Mouse (Mus musculus) stomach, embryonic 14.5 days (tissue): ENCODE results near the gene C1ql1. TPM values are rescaled to one million over a fixed set of nuclear protein-coding genes. Genes with fewer than 3 reads are reported as not detected.

Experiments
- ATAC-seq: fragments of 200-750 bp; cut with Nextera tagmentation; 2 replicates; pipeline ENCODE4 v1.8.0; 2017; ENCODE audit warnings: low read depth, moderate TSS enrichment; ENCODE audit not compliant: insufficient number of reproducible peaks, insufficient read depth, low FRiP score
- H3K27ac ChIP-seq: fragments of 300-500 bp; sonication (generic); 2 replicates; pipeline ENCODE4 v1.5.1; 2014; ENCODE audit warnings: mild to moderate bottlenecking, low read length, moderate library complexity, mixed read lengths
- H3K27me3 ChIP-seq: fragments of 300-500 bp; sonication (generic); 2 replicates; pipeline ENCODE4 v1.6.1; 2014; ENCODE audit warnings: low read length, control low read depth, mixed read lengths; ENCODE audit not compliant: control insufficient read depth, insufficient read depth
- H3K36me3 ChIP-seq: fragments of 300-500 bp; sonication (generic); 2 replicates; pipeline ENCODE4 v1.6.1; 2014; ENCODE audit warnings: mild to moderate bottlenecking, control low read depth, low read length, moderate library complexity, mixed read lengths; ENCODE audit not compliant: control insufficient read depth, insufficient read depth
- H3K4me1 ChIP-seq: fragments of 300-500 bp; sonication (generic); 2 replicates; pipeline ENCODE4 v1.6.1; 2014; ENCODE audit warnings: low read length, control low read depth, mixed read lengths; ENCODE audit not compliant: control insufficient read depth, insufficient read depth
- H3K4me2 ChIP-seq: fragments of 300-500 bp; sonication (generic); replicated peaks from 2 replicates; pipeline ENCODE4 v1.6.1; 2014; ENCODE audit warnings: low read depth, low read length, control low read depth
- H3K4me3 ChIP-seq: fragments of 300-500 bp; sonication (generic); 2 replicates; pipeline ENCODE4 v1.5.1; 2014; ENCODE audit warnings: low read depth, low read length, control low read depth
- H3K9ac ChIP-seq: fragments of 300-500 bp; sonication (generic); replicated peaks from 2 replicates; pipeline ENCODE4 v1.6.1; 2014; ENCODE audit warnings: low read depth, mild to moderate bottlenecking, control low read depth, low read length, moderate library complexity, mixed read lengths
- H3K9me3 ChIP-seq: fragments of 300-500 bp; sonication (generic); 2 replicates; pipeline ENCODE4 v1.6.1; 2016; ENCODE audit warnings: low read depth, low read length, control low read depth; ENCODE audit not compliant: control insufficient read depth
- WGBS: fragments of 180-500 bp; shearing (Covaris S2); extraction: QIAGEN DNeasy Blood & Tissue Kit; methylation state at CpG from one replicate; pipeline ENCODE4 v1.1.7; 2014; 5-methylcytosine and 5-hydroxymethylcytosine counted together
- polyA plus RNA-seq: library from polyadenylated mRNA; unstranded; fragments of >200 nt; fragmentation: Nextera tagmentation; extraction: Ambion mirVana; gene quantifications from 2 replicates; pipeline ENCODE4 v1.2.1, GENCODE M21; 2014

The C1ql1 gene
- polyA plus RNA-seq, 1 experiment from 2014 or later, result 9.4 TPM

DNA sequence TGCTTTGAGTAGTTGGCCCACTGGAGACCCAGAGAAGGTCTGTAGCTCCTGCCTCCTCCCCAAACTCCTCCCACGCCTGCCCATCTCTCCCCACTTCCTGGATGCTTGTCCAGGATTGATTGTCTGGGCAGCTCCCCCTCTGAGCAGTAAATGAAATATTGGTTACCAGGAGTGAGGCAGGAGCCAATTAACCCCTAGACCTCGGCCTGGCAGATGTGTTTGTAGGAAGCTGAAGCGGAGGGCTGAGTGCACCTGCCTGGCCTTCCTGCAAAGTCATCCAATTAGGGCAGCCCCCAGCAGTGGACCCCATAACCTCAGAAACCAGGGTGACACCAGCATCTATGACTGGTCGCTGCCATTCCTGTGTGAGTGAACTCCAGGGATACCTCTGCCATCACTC, 10.2 kb downstream of the C1ql1 start:
- Histone ChIP-seq H3K27me3 (no peaks in the 10 kb centered on the region), H3K9me3 (no peaks in the 10 kb centered on the region), H3K4me2 (no peak overlapping the region), H3K9ac (no peak overlapping the region), H3K36me3 (no peaks in the 10 kb centered on the region), H3K4me3 (no peak overlapping the region), H3K4me1 (peaks cover 13% of the 10 kb centered on the region; the same call in 1 of the 2 replicates), H3K27ac (no peak overlapping the region)
- 21% methylated on average over 4 of the region's 4 CpGs for WGBS
- ATAC-seq, result no peak

DNA sequence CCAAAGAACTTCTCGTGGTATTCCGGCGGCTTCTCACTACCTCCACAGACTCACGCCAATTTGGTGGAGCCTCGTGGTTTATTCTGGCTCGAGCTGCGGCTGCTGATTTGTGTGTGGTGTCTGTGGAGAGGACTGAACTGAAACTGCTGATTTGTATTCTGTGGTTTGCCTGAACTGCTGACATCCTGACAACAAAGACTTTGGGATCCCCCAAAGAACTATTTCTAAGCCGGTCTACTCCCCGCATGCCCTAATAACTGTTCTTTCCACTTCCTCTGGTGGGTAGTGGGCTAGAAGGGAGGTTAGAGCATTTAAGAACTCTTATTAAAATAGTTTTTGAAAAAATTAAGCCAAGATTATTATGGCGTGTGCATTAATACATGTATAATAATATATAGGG, 15.8 kb downstream of the C1ql1 start:
- no peak overlapping the region for H3K9ac ChIP-seq
- no peak overlapping the region for H3K27ac ChIP-seq
- no peaks in the 10 kb centered on the region for H3K4me1 ChIP-seq
- H3K27me3 ChIP-seq, result no peaks in the 10 kb centered on the region
- H3K4me3 ChIP-seq, result no peak overlapping the region
- no peak overlapping the region for H3K4me2 ChIP-seq
- ATAC-seq, result no peak
- H3K9me3 ChIP-seq, result no peaks in the 10 kb centered on the region
- 94% methylated on average over 10 of the region's 10 CpGs for WGBS
- H3K36me3 ChIP-seq, result no peaks in the 10 kb centered on the region

DNA sequence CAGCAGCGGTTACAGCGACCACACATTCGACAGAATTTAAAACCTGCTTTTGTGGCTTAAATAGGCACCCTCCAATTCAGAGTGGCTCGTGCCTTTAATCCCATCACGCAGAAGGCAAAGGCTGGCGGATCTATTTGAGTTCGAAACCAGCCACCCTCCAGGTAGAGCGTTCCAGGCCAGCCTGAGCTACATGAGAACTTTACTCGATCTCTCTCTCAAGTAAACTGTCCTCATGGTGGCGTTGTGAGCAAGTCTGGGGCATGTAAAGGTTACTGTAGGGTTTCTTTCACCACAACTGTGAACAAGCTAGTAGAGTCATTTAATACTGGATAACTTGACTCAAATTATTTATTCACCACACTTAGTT, 21.2 kb downstream of the C1ql1 start:
- peak overlapping the region; percentile 49 for H3K9ac ChIP-seq
- ATAC-seq, result peak; percentile 34; the same call in 1 of the 2 replicates
- peak overlapping the region; percentile 72 for H3K4me3 ChIP-seq
- no peaks in the 10 kb centered on the region for H3K36me3 ChIP-seq
- H3K27ac ChIP-seq, result peak overlapping the region; percentile 95
- peak overlapping the region; percentile 50 for H3K4me2 ChIP-seq
- peaks cover 13% of the 10 kb centered on the region; the same call in 1 of the 2 replicates for H3K4me1 ChIP-seq
- H3K27me3 ChIP-seq, result no peaks in the 10 kb centered on the region
- no peaks in the 10 kb centered on the region for H3K9me3 ChIP-seq
- WGBS, result 2% methylated on average over 10 of the region's 10 CpGs

DNA sequence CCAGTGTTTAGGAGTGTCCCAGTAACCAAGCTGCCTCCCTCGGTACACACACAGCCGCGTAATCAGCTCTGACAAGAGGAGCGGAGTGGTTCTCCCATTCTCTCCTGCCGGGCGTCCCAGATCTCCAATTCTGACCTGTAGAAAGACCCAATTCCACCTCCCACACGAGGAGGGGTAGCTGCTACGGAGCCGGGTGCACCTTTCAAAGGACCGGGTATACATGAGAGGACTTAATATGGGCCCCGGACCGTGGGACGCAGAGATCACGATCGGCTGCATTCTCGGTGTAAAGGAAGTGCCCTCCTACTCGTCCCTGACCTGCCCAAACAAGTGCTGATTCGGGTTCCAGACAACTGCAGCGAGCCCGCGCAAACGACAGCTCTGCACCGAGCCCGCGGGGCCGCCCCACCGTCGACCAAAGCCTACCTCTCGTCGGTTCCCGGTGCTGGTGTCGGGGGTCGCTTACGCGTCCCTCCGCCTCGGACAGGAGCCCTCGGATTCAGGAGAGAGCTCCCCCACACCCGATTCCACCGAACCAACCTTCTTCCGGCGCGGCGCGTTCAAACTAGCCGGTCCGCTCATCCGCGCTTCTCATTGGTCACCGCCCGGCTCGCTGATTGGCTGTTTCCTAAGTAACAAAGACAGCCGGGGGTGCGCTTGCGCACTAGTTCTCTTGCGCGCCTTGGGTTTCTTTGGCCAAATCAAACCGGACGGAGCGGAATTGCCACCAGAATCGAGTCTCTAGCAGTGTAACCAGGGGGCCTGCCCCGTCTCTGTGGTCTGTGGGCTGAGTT, 21.7 kb downstream of the C1ql1 start, which contains the start of gene Kif18b:
Gene Kif18b (minus strand): TSS at position 568 of the 794 bp plus-strand sequence.
- H3K4me2 ChIP-seq, result peak within 1 kb of the TSS; percentile 50
- H3K9ac ChIP-seq, result peak within 1 kb of the TSS; percentile 49
- WGBS, result under 1% methylated on average over 62 of the region's 62 CpGs
- H3K4me3 ChIP-seq, result peak within 1 kb of the TSS; percentile 72
- no peaks in the 10 kb centered on the region for H3K27me3 ChIP-seq
- no peaks in the 10 kb centered on the region for H3K9me3 ChIP-seq
- H3K36me3 ChIP-seq, result no peaks in the 10 kb centered on the region
- peak; percentile 94 for ATAC-seq
- H3K27ac ChIP-seq, result peak within 1 kb of the TSS; percentile 95
- H3K4me1 ChIP-seq, result peaks cover 13% of the 10 kb centered on the region; the same call in 1 of the 2 replicates

DNA sequence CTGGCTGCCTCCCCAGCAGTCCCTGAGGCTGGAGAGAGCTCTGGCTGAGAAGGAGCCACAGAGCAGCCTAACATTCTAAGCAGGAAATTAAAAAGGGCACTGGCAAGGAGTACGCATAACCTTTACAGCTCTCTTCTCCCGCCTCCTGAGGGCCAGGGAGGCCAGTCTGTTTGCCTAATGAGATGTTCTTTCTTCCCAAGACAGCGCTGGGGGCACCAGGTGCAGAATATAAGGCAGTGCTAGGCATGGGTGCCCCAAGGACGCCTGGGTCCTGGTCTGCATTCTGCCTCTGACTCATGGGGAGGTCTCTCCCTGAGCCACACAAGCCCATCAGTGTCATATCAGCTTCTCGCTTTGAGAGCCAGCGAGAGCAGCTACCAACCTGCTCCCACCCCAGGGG, 25.0 kb downstream of the C1ql1 start:
- H3K4me3 ChIP-seq, result no peak overlapping the region
- H3K4me2 ChIP-seq, result no peak overlapping the region
- no peaks in the 10 kb centered on the region for H3K27me3 ChIP-seq
- H3K27ac ChIP-seq, result no peak overlapping the region
- no peaks in the 10 kb centered on the region for H3K36me3 ChIP-seq
- WGBS, result 65% methylated on average over 6 of the region's 6 CpGs
- no peak overlapping the region for H3K9ac ChIP-seq
- H3K4me1 ChIP-seq, result peaks cover 13% of the 10 kb centered on the region; the same call in 1 of the 2 replicates
- no peak for ATAC-seq
- no peaks in the 10 kb centered on the region for H3K9me3 ChIP-seq

DNA sequence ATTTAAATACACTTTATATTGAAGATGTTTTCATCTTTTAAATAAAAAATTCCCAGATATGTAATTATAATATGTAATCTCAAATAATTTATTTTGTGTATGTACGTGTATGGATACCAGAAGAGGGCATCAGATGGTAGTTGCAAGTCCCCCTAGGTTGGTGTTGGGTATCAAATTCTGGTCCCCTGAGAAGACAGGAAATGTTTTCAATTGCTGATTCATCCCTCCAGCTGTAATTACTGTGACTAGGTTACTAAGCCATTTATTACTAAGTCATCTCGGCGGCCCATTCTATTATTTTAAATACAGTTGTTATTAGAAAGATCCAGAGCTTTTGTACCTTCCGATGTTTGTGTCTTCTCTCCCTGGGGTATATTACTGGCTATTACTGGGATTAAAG, 28.4 kb downstream of the C1ql1 start:
- Histone ChIP-seq H3K27me3 (no peaks in the 10 kb centered on the region), H3K4me3 (no peak overlapping the region), H3K9ac (no peak overlapping the region), H3K4me1 (peaks cover 9% of the 10 kb centered on the region; the same call in 1 of the 2 replicates), H3K27ac (no peak overlapping the region), H3K36me3 (peaks cover 26% of the 10 kb centered on the region), H3K9me3 (no peaks in the 10 kb centered on the region), H3K4me2 (no peak overlapping the region)
- ATAC-seq, result no peak
- 90% methylated on average over 4 of the region's 4 CpGs for WGBS

DNA sequence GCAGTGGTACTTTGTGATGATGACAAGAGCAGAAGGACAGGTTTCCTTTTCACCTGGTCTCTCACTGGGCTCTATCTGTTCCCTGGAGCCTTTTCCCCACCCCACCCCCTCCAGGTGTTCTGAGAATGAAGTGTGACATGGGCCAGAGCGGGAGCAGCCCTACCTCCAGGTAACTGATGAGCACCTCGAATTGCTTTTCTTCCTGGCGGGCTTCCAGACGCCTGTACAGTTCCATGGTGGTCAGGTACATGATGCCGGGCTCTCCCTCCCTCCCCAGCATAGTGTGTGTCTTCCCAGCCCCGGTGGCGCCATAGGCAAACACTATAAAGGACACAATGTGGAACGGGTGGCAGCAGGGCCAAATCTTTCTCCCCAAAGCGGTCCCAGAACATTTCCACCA, 31.1 kb downstream of the C1ql1 start:
- Histone ChIP-seq H3K4me3 (no peak overlapping the region), H3K9ac (no peak overlapping the region), H3K4me2 (no peak overlapping the region), H3K27ac (no peak overlapping the region), H3K36me3 (peaks cover 42% of the 10 kb centered on the region), H3K9me3 (no peaks in the 10 kb centered on the region), H3K27me3 (no peaks in the 10 kb centered on the region), H3K4me1 (no peaks in the 10 kb centered on the region)
- ATAC-seq, result no peak
- WGBS, result 90% methylated on average over 9 of the region's 9 CpGs

DNA sequence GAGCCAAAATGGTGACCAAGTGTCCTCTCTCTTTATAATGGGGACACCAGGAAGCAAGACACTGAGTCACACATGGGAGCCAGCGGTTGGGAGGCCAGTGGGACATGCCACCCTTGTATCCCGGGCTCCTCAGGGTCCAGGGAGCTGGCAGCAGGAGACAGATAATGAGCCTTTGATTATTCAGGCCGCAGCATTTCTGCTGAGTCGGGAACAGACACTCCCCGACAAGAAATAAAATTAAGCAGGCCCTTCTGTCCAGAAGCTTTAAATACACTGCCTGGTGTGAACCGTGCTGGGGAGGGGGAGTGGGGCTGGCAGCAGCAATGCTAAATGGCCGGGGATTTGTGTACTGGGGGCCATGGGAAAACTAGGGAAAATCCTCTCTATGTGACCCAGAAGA, 35.1 kb downstream of the C1ql1 start:
- WGBS, result 79% methylated on average over 7 of the region's 7 CpGs
- H3K9me3 ChIP-seq, result no peaks in the 10 kb centered on the region
- H3K27me3 ChIP-seq, result no peaks in the 10 kb centered on the region
- no peak overlapping the region for H3K27ac ChIP-seq
- no peak for ATAC-seq
- H3K4me3 ChIP-seq, result no peak overlapping the region
- no peak overlapping the region for H3K9ac ChIP-seq
- no peaks in the 10 kb centered on the region for H3K4me1 ChIP-seq
- peaks cover 81% of the 10 kb centered on the region for H3K36me3 ChIP-seq
- H3K4me2 ChIP-seq, result no peak overlapping the region
